8 mouse cellular contexts compared by ENCODE assay signal in genomic region chr1:64301530-64302061, GRCm38 (mm10).
DNase-seq lines count a peak whose midpoint lies in the region; ATAC-seq and TF ChIP-seq lines count a peak whose summit lies in the region.
"Had no signal": no experiment of that assay in that cellular context is flagged by ENCODE, and none has a peak within 500 bp of the region (broad histone marks: within the 10 kb centered on the region; RNA-seq: fewer than 3 reads in every experiment).

No protein-coding gene starts in this region.

- H3K27me3 ChIP-seq in lung, embryonic 14.5 days (ENCODE audit: insufficient read depth, low read length) = no peaks in the 10 kb centered on the region
- H3K27me3 ChIP-seq: hindbrain, embryonic 15.5 days had no signal

- intact Hi-C loops in left cerebral cortex, adult 2 months (cut with DNase I) = loop anchor here (2.0 to 10.0 kb wide), 4 partner anchors 104 to 267 kb away; no protein-coding TSS in a partner anchor

- ATAC-seq in common myeloid progenitor, adult 5-6 weeks (replicated peaks; ENCODE audit: low read depth, poor library complexity, severe bottlenecking) = peak; percentile 37
- ATAC-seq in lung, embryonic 14.5 days (ENCODE audit: insufficient read depth) = no peak

- H3K36me3 ChIP-seq in lung, embryonic 14.5 days (ENCODE audit: insufficient read depth) = no peaks in the 10 kb centered on the region
- H3K36me3 ChIP-seq: hindbrain, embryonic 15.5 days had no signal

- H3K27ac ChIP-seq in lung, embryonic 14.5 days (ENCODE audit: low read depth) = peak overlapping the region; percentile 3; the same call in 1 of the 2 replicates
- no peak overlapping the region for H3K27ac ChIP-seq in left cerebral cortex, adult 2 months
- H3K27ac ChIP-seq: hindbrain, embryonic 15.5 days had no signal

- H3K4me1 ChIP-seq in lung, embryonic 14.5 days (ENCODE audit: insufficient read depth) = peaks cover 4% of the 10 kb centered on the region; the same call in 1 of the 2 replicates

- no peaks in the 10 kb centered on the region for H3K9me3 ChIP-seq in lung, embryonic 14.5 days (ENCODE audit: low read depth, low read length)
- H3K9me3 ChIP-seq: hindbrain, embryonic 15.5 days had no signal

- no peak overlapping the region for H3K4me2 ChIP-seq in lung, embryonic 14.5 days
- H3K4me2 ChIP-seq: hindbrain, embryonic 15.5 days had no signal

- 34% methylated on average over 6 of the region's 6 CpGs for WGBS in lung, embryonic 14.5 days

- no peak overlapping the region for H3K9ac ChIP-seq in lung, embryonic 14.5 days
- H3K9ac ChIP-seq: hindbrain, embryonic 15.5 days had no signal

- no peak overlapping the region for H3K4me3 ChIP-seq in lung, embryonic 14.5 days (ENCODE audit: low read depth, low read length)
- H3K4me3 ChIP-seq in left cerebral cortex, adult 2 months = no peak overlapping the region
- H3K4me3 ChIP-seq: hindbrain, embryonic 15.5 days had no signal

- peak; percentile 68 for DNase-seq in ZHBTc4 (ENCODE audit: low read depth, low spot score)
- DNase-seq in heart, postnatal 4 days = peak; percentile 61
- DNase-seq in lung, embryonic 14.5 days = peak; percentile 42
- no peak for DNase-seq in ovary, adult 18-20 months (ENCODE audit: low spot score)
- no peak for DNase-seq in thymus, postnatal 0 days (ENCODE audit: low spot score)
- no peak for DNase-seq in left cerebral cortex, adult 2 months (ENCODE audit: extremely low spot score in 1 of 2, low spot score in 2 of 2)

- no peak for TF ChIP-seq CTCF in lung, embryonic 14.5 days (IDR thresholded peaks at IDR 0.05; ENCODE audit: low read depth)
- no peak for TF ChIP-seq CTCF in left cerebral cortex, adult 2 months (IDR thresholded peaks at IDR 0.05)

Comparison
In these comparisons a context has a peak if more than half of its experiments do, and no peak if none do; other contexts are left out.
1. DNase-seq: peak in ZHBTc4 (single experiment), heart, postnatal 4 days (single experiment) and lung, embryonic 14.5 days (single experiment); none in ovary, adult 18-20 months (single experiment), thymus, postnatal 0 days (single experiment) and left cerebral cortex, adult 2 months (0 of 2).